Mouse (Mus musculus): ENCODE data around the gene Ddb1. TPM values are rescaled to one million over a fixed set of nuclear protein-coding genes. Genes with fewer than 3 reads are reported as not detected.

Ddb1 gene
- polyA plus RNA-seq, 1 experiment from 2014 or later = 364 TPM

- no peak overlapping the region for H3K4me3 ChIP-seq (ENCODE audit: low read length)
- ATAC-seq (ENCODE audit: low read depth) = no peak
- no peaks in the 10 kb centered on the region for H3K4me1 ChIP-seq (replicated peaks; ENCODE audit: control insufficient read depth, insufficient read depth, low read length)
- WGBS = 42% methylated on average over 13 of the region's 13 CpGs
- no peaks in the 10 kb centered on the region for H3K27me3 ChIP-seq (ENCODE audit: control insufficient read depth, insufficient read depth, low read depth, low read length)
- H3K9me3 ChIP-seq (ENCODE audit: control insufficient read depth, low read length) = no peaks in the 10 kb centered on the region
- no peaks in the 10 kb centered on the region for H3K36me3 ChIP-seq (ENCODE audit: control insufficient read depth, insufficient read depth, low read length)
- no peak overlapping the region for H3K9ac ChIP-seq (ENCODE audit: low read length)
- H3K27ac ChIP-seq (ENCODE audit: low read length) = no peak overlapping the region
- H3K4me2 ChIP-seq (ENCODE audit: low read depth, low read length) = no peak overlapping the region
These were observed 35.7 kb downstream of the Ddb1 start for GRCm38 (mm10) chr19:10640589-10641378.

GRCm38 (mm10) chr19:10645616-10646015 lies 40.5 kb downstream of the Ddb1 start:
- 86% methylated on average over 2 of the region's 2 CpGs for WGBS
- Histone ChIP-seq H3K9me3 (ENCODE audit: control insufficient read depth, low read length) (no peaks in the 10 kb centered on the region), H3K27ac (ENCODE audit: low read length) (no peak overlapping the region), H3K9ac (ENCODE audit: low read length) (no peak overlapping the region), H3K4me2 (ENCODE audit: low read depth, low read length) (no peak overlapping the region), H3K27me3 (ENCODE audit: control insufficient read depth, insufficient read depth, low read depth, low read length) (no peaks in the 10 kb centered on the region), H3K4me1 (replicated peaks; ENCODE audit: control insufficient read depth, insufficient read depth, low read length) (no peaks in the 10 kb centered on the region), H3K4me3 (ENCODE audit: low read length) (no peak overlapping the region), H3K36me3 (ENCODE audit: control insufficient read depth, insufficient read depth, low read length) (no peaks in the 10 kb centered on the region)
- ATAC-seq (ENCODE audit: low read depth) = no peak

- Histone ChIP-seq H3K27me3 (ENCODE audit: control insufficient read depth, insufficient read depth, low read depth, low read length) (no peaks in the 10 kb centered on the region), H3K4me3 (ENCODE audit: low read length) (no peak overlapping the region), H3K9ac (ENCODE audit: low read length) (no peak overlapping the region), H3K36me3 (ENCODE audit: control insufficient read depth, insufficient read depth, low read length) (no peaks in the 10 kb centered on the region), H3K4me1 (replicated peaks; ENCODE audit: control insufficient read depth, insufficient read depth, low read length) (no peaks in the 10 kb centered on the region), H3K27ac (ENCODE audit: low read length) (no peak overlapping the region), H3K4me2 (ENCODE audit: low read depth, low read length) (no peak overlapping the region), H3K9me3 (ENCODE audit: control insufficient read depth, low read length) (no peaks in the 10 kb centered on the region)
- no peak for ATAC-seq (ENCODE audit: low read depth)
- 63% methylated on average over 8 of the region's 8 CpGs for WGBS
These were observed 43.0 kb downstream of the Ddb1 start for GRCm38 (mm10) chr19:10648156-10648555.

- 54% methylated on average over 3 of the region's 3 CpGs for WGBS
- no peak overlapping the region for H3K27ac ChIP-seq (ENCODE audit: low read length)
- no peak overlapping the region for H3K4me2 ChIP-seq (ENCODE audit: low read depth, low read length)
- no peak overlapping the region for H3K4me3 ChIP-seq (ENCODE audit: low read length)
- H3K27me3 ChIP-seq (ENCODE audit: control insufficient read depth, insufficient read depth, low read depth, low read length) = no peaks in the 10 kb centered on the region
- H3K4me1 ChIP-seq (replicated peaks; ENCODE audit: control insufficient read depth, insufficient read depth, low read length) = no peaks in the 10 kb centered on the region
- H3K9ac ChIP-seq (ENCODE audit: low read length) = no peak overlapping the region
- H3K36me3 ChIP-seq (ENCODE audit: control insufficient read depth, insufficient read depth, low read length) = no peaks in the 10 kb centered on the region
- H3K9me3 ChIP-seq (ENCODE audit: control insufficient read depth, low read length) = no peaks in the 10 kb centered on the region
- ATAC-seq (ENCODE audit: low read depth) = no peak
These were observed 50.9 kb downstream of the Ddb1 start for GRCm38 (mm10) chr19:10656058-10656457.

GRCm38 (mm10) chr19:10657742-10658141 lies 52.6 kb downstream of the Ddb1 start:
- Histone ChIP-seq H3K27ac (ENCODE audit: low read length) (no peak overlapping the region), H3K9ac (ENCODE audit: low read length) (no peak overlapping the region), H3K4me2 (ENCODE audit: low read depth, low read length) (no peak overlapping the region), H3K4me3 (ENCODE audit: low read length) (no peak overlapping the region), H3K27me3 (ENCODE audit: control insufficient read depth, insufficient read depth, low read depth, low read length) (no peaks in the 10 kb centered on the region), H3K9me3 (ENCODE audit: control insufficient read depth, low read length) (no peaks in the 10 kb centered on the region), H3K36me3 (ENCODE audit: control insufficient read depth, insufficient read depth, low read length) (no peaks in the 10 kb centered on the region), H3K4me1 (replicated peaks; ENCODE audit: control insufficient read depth, insufficient read depth, low read length) (no peaks in the 10 kb centered on the region)
- ATAC-seq (ENCODE audit: low read depth) = no peak
- 47% methylated on average over 5 of the region's 5 CpGs for WGBS

GRCm38 (mm10) chr19:10658406-10658805 lies 53.3 kb downstream of the Ddb1 start:
- no peak overlapping the region for H3K9ac ChIP-seq (ENCODE audit: low read length)
- H3K4me2 ChIP-seq (ENCODE audit: low read depth, low read length) = no peak overlapping the region
- H3K27me3 ChIP-seq (ENCODE audit: control insufficient read depth, insufficient read depth, low read depth, low read length) = no peaks in the 10 kb centered on the region
- no peaks in the 10 kb centered on the region for H3K4me1 ChIP-seq (replicated peaks; ENCODE audit: control insufficient read depth, insufficient read depth, low read length)
- H3K27ac ChIP-seq (ENCODE audit: low read length) = no peak overlapping the region
- H3K9me3 ChIP-seq (ENCODE audit: control insufficient read depth, low read length) = no peaks in the 10 kb centered on the region
- H3K4me3 ChIP-seq (ENCODE audit: low read length) = no peak overlapping the region
- WGBS = 52% methylated on average over 2 of the region's 2 CpGs
- no peak for ATAC-seq (ENCODE audit: low read depth)
- no peaks in the 10 kb centered on the region for H3K36me3 ChIP-seq (ENCODE audit: control insufficient read depth, insufficient read depth, low read length)

- no peaks in the 10 kb centered on the region for H3K27me3 ChIP-seq (ENCODE audit: control insufficient read depth, insufficient read depth, low read depth, low read length)
- no peaks in the 10 kb centered on the region for H3K4me1 ChIP-seq (replicated peaks; ENCODE audit: control insufficient read depth, insufficient read depth, low read length)
- H3K36me3 ChIP-seq (ENCODE audit: control insufficient read depth, insufficient read depth, low read length) = no peaks in the 10 kb centered on the region
- no peak for ATAC-seq (ENCODE audit: low read depth)
- no peak overlapping the region for H3K4me3 ChIP-seq (ENCODE audit: low read length)
- no peak overlapping the region for H3K9ac ChIP-seq (ENCODE audit: low read length)
- no peaks in the 10 kb centered on the region for H3K9me3 ChIP-seq (ENCODE audit: control insufficient read depth, low read length)
- H3K4me2 ChIP-seq (ENCODE audit: low read depth, low read length) = no peak overlapping the region
- no peak overlapping the region for H3K27ac ChIP-seq (ENCODE audit: low read length)
- WGBS = 64% methylated on average over 5 of the region's 5 CpGs
These were observed 56.2 kb downstream of the Ddb1 start for GRCm38 (mm10) chr19:10661373-10661772.

GRCm38 (mm10) chr19:10661919-10662318 lies 56.8 kb downstream of the Ddb1 start:
- H3K27me3 ChIP-seq (ENCODE audit: control insufficient read depth, insufficient read depth, low read depth, low read length) = no peaks in the 10 kb centered on the region
- H3K36me3 ChIP-seq (ENCODE audit: control insufficient read depth, insufficient read depth, low read length) = no peaks in the 10 kb centered on the region
- H3K4me1 ChIP-seq (replicated peaks; ENCODE audit: control insufficient read depth, insufficient read depth, low read length) = no peaks in the 10 kb centered on the region
- no peak overlapping the region for H3K4me2 ChIP-seq (ENCODE audit: low read depth, low read length)
- WGBS = 82% methylated on average over 2 of the region's 2 CpGs
- H3K9me3 ChIP-seq (ENCODE audit: control insufficient read depth, low read length) = no peaks in the 10 kb centered on the region
- H3K27ac ChIP-seq (ENCODE audit: low read length) = no peak overlapping the region
- ATAC-seq (ENCODE audit: low read depth) = no peak
- no peak overlapping the region for H3K4me3 ChIP-seq (ENCODE audit: low read length)
- H3K9ac ChIP-seq (ENCODE audit: low read length) = no peak overlapping the region

- Histone ChIP-seq H3K27ac (ENCODE audit: low read length) (no peak overlapping the region), H3K4me2 (ENCODE audit: low read depth, low read length) (no peak overlapping the region), H3K36me3 (ENCODE audit: control insufficient read depth, insufficient read depth, low read length) (no peaks in the 10 kb centered on the region), H3K27me3 (ENCODE audit: control insufficient read depth, insufficient read depth, low read depth, low read length) (no peaks in the 10 kb centered on the region), H3K9me3 (ENCODE audit: control insufficient read depth, low read length) (no peaks in the 10 kb centered on the region), H3K4me3 (ENCODE audit: low read length) (no peak overlapping the region), H3K9ac (ENCODE audit: low read length) (no peak overlapping the region), H3K4me1 (replicated peaks; ENCODE audit: control insufficient read depth, insufficient read depth, low read length) (no peaks in the 10 kb centered on the region)
- WGBS = 62% methylated on average over 3 of the region's 3 CpGs
- ATAC-seq (ENCODE audit: low read depth) = no peak
These were observed 57.5 kb downstream of the Ddb1 start for GRCm38 (mm10) chr19:10662665-10663064.
